Mouse (Mus musculus) hindbrain, embryonic 11.5 days (tissue): ENCODE data around the gene Frrs1l. TPM values are rescaled to one million over a fixed set of nuclear protein-coding genes. Genes with fewer than 3 reads are reported as not detected.

Experiments
- ATAC-seq: fragments of 200-750 bp; cut with Nextera tagmentation; 2 replicates; pipeline ENCODE4 v1.8.0; 2017; ENCODE audit warnings: mild to moderate bottlenecking, moderate TSS enrichment, moderate library complexity; ENCODE audit not compliant: low FRiP score
- DNase-seq: peaks from one replicate; pipeline ENCODE4 v3.0.0-alpha.2; 2015; ENCODE audit warnings: low spot score
- H3K27ac ChIP-seq: fragments of 300-500 bp; sonication (generic); 2 replicates; pipeline ENCODE4 v1.5.1; 2014; ENCODE audit warnings: mild to moderate bottlenecking, low read depth, low read length
- H3K27me3 ChIP-seq: fragments of 300-500 bp; sonication (generic); 2 replicates; pipeline ENCODE4 v1.6.1; 2014; ENCODE audit warnings: mild to moderate bottlenecking, low read length, moderate library complexity, mixed read lengths; ENCODE audit not compliant: control insufficient read depth, insufficient read depth
- H3K36me3 ChIP-seq: fragments of 300-500 bp; sonication (generic); 2 replicates; pipeline ENCODE4 v1.6.1; 2014; ENCODE audit warnings: mild to moderate bottlenecking, low read length, moderate library complexity, mixed read lengths; ENCODE audit not compliant: control insufficient read depth, insufficient read depth
- H3K4me1 ChIP-seq: fragments of 300-500 bp; sonication (generic); replicated peaks from 2 replicates; pipeline ENCODE4 v1.6.1; 2014; ENCODE audit warnings: low read length, mixed read lengths; ENCODE audit not compliant: control insufficient read depth, insufficient read depth
- H3K4me2 ChIP-seq: fragments of 300-500 bp; sonication (generic); replicated peaks from 2 replicates; pipeline ENCODE4 v1.6.1; 2014; ENCODE audit warnings: mild to moderate bottlenecking, low read depth, low read length
- H3K4me3 ChIP-seq: fragments of 300-500 bp; sonication (generic); 2 replicates; pipeline ENCODE4 v1.5.1; 2014; ENCODE audit warnings: low read depth, low read length
- H3K9ac ChIP-seq: fragments of 300-500 bp; sonication (generic); 2 replicates; pipeline ENCODE4 v1.6.1; 2014; ENCODE audit warnings: low read depth, low read length
- H3K9me3 ChIP-seq: fragments of 300-500 bp; sonication (generic); 2 replicates; pipeline ENCODE4 v1.6.1; 2016; ENCODE audit warnings: low read length; ENCODE audit not compliant: control insufficient read depth
- WGBS: fragments of 180-500 bp; shearing (Covaris S2); extraction: QIAGEN DNeasy Blood & Tissue Kit; methylation state at CpG from one replicate; pipeline ENCODE4 v1.1.7; 2014; 5-methylcytosine and 5-hydroxymethylcytosine counted together
- polyA plus RNA-seq: library from polyadenylated mRNA; unstranded; fragments of >200 nt; fragmentation: Nextera tagmentation; extraction: Ambion mirVana; gene quantifications from 2 replicates; pipeline ENCODE4 v1.2.1, GENCODE M21; 2014

The Frrs1l gene
- 5.0 and 6.0 TPM in 2 replicates for polyA plus RNA-seq

- WGBS = 0% methylated on average over 27 of the region's 44 CpGs
- Histone ChIP-seq H3K27ac (peak within 1 kb of the TSS; percentile 47; the same call in 1 of the 2 replicates), H3K36me3 (no peaks in the 10 kb centered on the region), H3K27me3 (peaks cover 3% of the 10 kb centered on the region), H3K4me1 (no peaks in the 10 kb centered on the region; the same call in 1 of the 2 replicates), H3K4me2 (peak within 1 kb of the TSS; percentile 97), H3K9ac (peak within 1 kb of the TSS; percentile 76), H3K4me3 (peak within 1 kb of the TSS; percentile 74), H3K9me3 (no peaks in the 10 kb centered on the region)
- DNase-seq (no peak), ATAC-seq (peak; percentile 90)
These were observed at the start of gene Frrs1l for GRCm38 (mm10) chr4:56990215-56990584. Gene Frrs1l, minus strand, starts transcription at chr4:56990391.

- no peaks in the 10 kb centered on the region for H3K9me3 ChIP-seq
- no peaks in the 10 kb centered on the region for H3K4me1 ChIP-seq
- ATAC-seq (peak; percentile 81), DNase-seq (peak; percentile 73)
- H3K4me2 ChIP-seq = peak overlapping the region; percentile 62
- peak overlapping the region; percentile 35; the same call in 1 of the 2 replicates for H3K9ac ChIP-seq
- no peaks in the 10 kb centered on the region for H3K27me3 ChIP-seq
- H3K4me3 ChIP-seq = peak overlapping the region; percentile 37
- 13% methylated on average over 20 of the region's 23 CpGs for WGBS
- no peaks in the 10 kb centered on the region for H3K36me3 ChIP-seq
- H3K27ac ChIP-seq = no peak overlapping the region
These were observed 49.2 kb upstream of the Frrs1l start for GRCm38 (mm10) chr4:57039127-57040031.

- ATAC-seq = no peak
- no peaks in the 10 kb centered on the region for H3K27me3 ChIP-seq
- no peaks in the 10 kb centered on the region for H3K4me1 ChIP-seq
- H3K4me3 ChIP-seq = no peak overlapping the region
- no peaks in the 10 kb centered on the region for H3K9me3 ChIP-seq
- no peak overlapping the region for H3K9ac ChIP-seq
- no peaks in the 10 kb centered on the region for H3K36me3 ChIP-seq
- no peak overlapping the region for H3K27ac ChIP-seq
- H3K4me2 ChIP-seq = no peak overlapping the region
- WGBS = 77% methylated on average over 7 of the region's 7 CpGs
- DNase-seq = no peak
These were observed 47.4 kb upstream of the Frrs1l start for GRCm38 (mm10) chr4:57037554-57037953.

GRCm38 (mm10) chr4:57034169-57034568 is 44.0 kb upstream of the Frrs1l start:
- Histone ChIP-seq H3K9ac (no peak overlapping the region), H3K4me3 (no peak overlapping the region), H3K4me2 (no peak overlapping the region), H3K36me3 (no peaks in the 10 kb centered on the region), H3K27ac (no peak overlapping the region), H3K27me3 (no peaks in the 10 kb centered on the region), H3K9me3 (no peaks in the 10 kb centered on the region), H3K4me1 (no peaks in the 10 kb centered on the region)
- WGBS = 77% methylated on average over 5 of the region's 5 CpGs
- DNase-seq = no peak
- no peak for ATAC-seq

GRCm38 (mm10) chr4:57031440-57031839 is 41.2 kb upstream of the Frrs1l start:
- ATAC-seq (no peak), DNase-seq (no peak)
- Histone ChIP-seq H3K27me3 (no peaks in the 10 kb centered on the region), H3K36me3 (no peaks in the 10 kb centered on the region), H3K4me3 (no peak overlapping the region), H3K9ac (no peak overlapping the region), H3K27ac (no peak overlapping the region), H3K9me3 (no peaks in the 10 kb centered on the region), H3K4me1 (no peaks in the 10 kb centered on the region), H3K4me2 (no peak overlapping the region)
- 86% methylated on average over 4 of the region's 4 CpGs for WGBS

- ATAC-seq (no peak), DNase-seq (no peak)
- Histone ChIP-seq H3K4me2 (no peak overlapping the region), H3K27ac (no peak overlapping the region), H3K36me3 (no peaks in the 10 kb centered on the region), H3K27me3 (no peaks in the 10 kb centered on the region), H3K9me3 (no peaks in the 10 kb centered on the region), H3K4me1 (no peaks in the 10 kb centered on the region), H3K4me3 (no peak overlapping the region), H3K9ac (no peak overlapping the region)
- 66% methylated on average over 10 of the region's 10 CpGs for WGBS
These were observed 37.8 kb upstream of the Frrs1l start for GRCm38 (mm10) chr4:57027954-57028353.

- H3K9me3 ChIP-seq = no peaks in the 10 kb centered on the region
- no peaks in the 10 kb centered on the region for H3K36me3 ChIP-seq
- H3K9ac ChIP-seq = no peak overlapping the region
- no peak overlapping the region for H3K4me3 ChIP-seq
- no peaks in the 10 kb centered on the region for H3K27me3 ChIP-seq
- 66% methylated on average over 3 of the region's 3 CpGs for WGBS
- no peak overlapping the region for H3K27ac ChIP-seq
- no peaks in the 10 kb centered on the region for H3K4me1 ChIP-seq
- ATAC-seq (no peak), DNase-seq (no peak)
- H3K4me2 ChIP-seq = no peak overlapping the region
These were observed 33.3 kb upstream of the Frrs1l start for GRCm38 (mm10) chr4:57023527-57023926.

GRCm38 (mm10) chr4:57021288-57021687 is 31.1 kb upstream of the Frrs1l start:
- Histone ChIP-seq H3K9me3 (no peaks in the 10 kb centered on the region), H3K27me3 (no peaks in the 10 kb centered on the region), H3K4me1 (no peaks in the 10 kb centered on the region), H3K4me3 (no peak overlapping the region), H3K27ac (no peak overlapping the region), H3K36me3 (no peaks in the 10 kb centered on the region), H3K9ac (no peak overlapping the region), H3K4me2 (no peak overlapping the region)
- ATAC-seq (no peak), DNase-seq (peak; percentile 26)
- WGBS = 83% methylated on average over 3 of the region's 3 CpGs

GRCm38 (mm10) chr4:57017229-57017628 is 27.0 kb upstream of the Frrs1l start:
- no peaks in the 10 kb centered on the region for H3K36me3 ChIP-seq
- ATAC-seq = peak; percentile 43; the same call in 1 of the 2 replicates

More at GRCm38 (mm10) chr4:57017229-57017628, 27.0 kb upstream of the Frrs1l start:
- DNase-seq = peak; percentile 89
- Histone ChIP-seq H3K4me3 (no peak overlapping the region), H3K9ac (no peak overlapping the region), H3K27me3 (no peaks in the 10 kb centered on the region), H3K9me3 (no peaks in the 10 kb centered on the region), H3K27ac (no peak overlapping the region), H3K4me1 (no peaks in the 10 kb centered on the region), H3K4me2 (no peak overlapping the region)
- 26% methylated on average over 5 of the region's 5 CpGs for WGBS
